Mouse (Mus musculus) retina, adult 2 months (tissue): ENCODE measurements around the gene Olfr1043.
"Not testable (repeated sequence)": the region's sequence is repeated elsewhere in the genome, so short reads cannot be mapped to it uniquely, and the experiment has no call there.

Experiments
- DNase-seq: peaks from one replicate; pipeline ENCODE4 v3.0.0-alpha.2; 2012; ENCODE audit warnings: low read depth, low spot score

Gene Olfr1043

DNA sequence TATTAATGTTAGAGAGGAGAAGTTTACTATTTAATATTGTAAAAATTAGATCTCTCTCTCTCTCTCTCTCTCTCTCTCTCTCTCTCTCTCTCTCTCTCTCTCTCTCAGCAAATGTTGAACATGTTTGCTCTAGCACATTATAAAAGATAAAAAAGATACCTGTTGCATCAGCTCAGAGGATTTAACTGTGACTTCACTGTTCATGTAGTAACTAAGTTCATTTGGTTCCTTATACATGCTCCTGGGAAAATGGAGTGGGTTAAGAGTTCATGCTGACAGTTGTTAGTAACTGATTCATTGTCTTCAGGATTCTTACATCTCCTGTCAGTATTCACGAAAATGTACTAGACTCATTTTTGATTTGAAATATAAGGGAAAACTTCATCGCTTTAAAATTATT, at the start of gene Olfr1043:
Gene Olfr1043, minus strand, starts transcription at position 101 of the 400 bp plus-strand sequence.
- DNase-seq = no peak

DNA sequence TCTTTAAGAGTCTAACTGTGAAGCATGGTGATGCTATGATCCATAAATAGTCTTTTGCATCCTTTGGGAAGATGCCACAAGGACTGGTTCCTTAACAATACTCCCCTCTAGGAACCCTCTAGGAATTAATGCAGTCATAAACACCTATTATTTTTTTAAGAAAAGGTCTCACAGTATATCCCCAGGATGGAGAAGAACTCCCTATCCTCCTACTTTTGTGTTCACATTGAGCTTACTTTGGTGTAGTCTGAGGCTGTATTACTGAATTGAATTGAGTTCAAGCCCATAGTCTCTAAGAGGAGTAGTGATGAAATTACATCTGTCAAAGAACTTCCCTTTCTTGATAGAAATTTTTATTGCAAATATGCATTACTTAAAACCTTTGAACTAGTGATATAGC, 35.6 kb upstream of the Olfr1043 start, which contains the start of gene Olfr1045:
Gene Olfr1045, minus strand, starts transcription at position 101 of the 400 bp plus-strand sequence.
- DNase-seq = no peak

DNA sequence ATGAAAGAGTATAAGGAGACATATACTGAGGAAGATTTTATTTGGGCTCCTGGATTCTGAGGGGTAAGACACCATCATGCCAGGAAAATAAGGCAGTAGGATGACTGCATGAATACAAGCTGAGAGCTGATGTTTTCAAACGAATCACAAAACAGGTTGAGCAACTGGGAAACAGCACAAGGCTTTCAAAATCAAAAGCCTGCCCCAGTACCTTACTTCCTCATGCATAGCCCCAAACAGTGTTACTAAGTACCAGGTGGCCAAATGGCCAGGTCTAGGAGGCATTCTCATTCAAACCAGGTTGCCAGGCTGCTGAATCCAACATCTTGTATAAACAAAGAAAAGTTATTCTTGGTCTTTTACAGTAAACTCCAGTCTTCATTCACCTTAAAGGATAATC, 28.5 kb upstream of the Olfr1043 start:
- no peak for DNase-seq

DNA sequence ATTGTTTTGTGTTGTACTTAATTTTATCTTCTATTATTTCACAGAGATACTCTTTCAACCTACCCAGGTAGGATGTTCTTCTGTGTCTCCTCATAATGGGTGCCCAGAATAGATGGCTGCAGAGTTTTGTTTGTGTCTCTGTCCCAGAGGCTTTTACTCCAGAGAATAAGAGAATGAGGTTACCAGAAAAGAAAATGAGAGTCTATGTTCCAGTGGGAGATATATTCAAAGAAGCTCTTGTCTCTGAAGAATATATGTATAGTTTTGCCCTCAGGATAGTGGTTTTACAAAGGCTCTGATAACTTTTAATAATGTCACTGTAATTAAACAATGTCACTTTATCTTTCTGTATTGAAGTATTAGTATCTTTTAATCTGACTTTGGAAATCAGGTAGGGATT, 18.3 kb upstream of the Olfr1043 start, which contains the start of gene Olfr52:
Gene Olfr52, minus strand, starts transcription at position 101 of the 400 bp plus-strand sequence.
- DNase-seq = no peak

DNA sequence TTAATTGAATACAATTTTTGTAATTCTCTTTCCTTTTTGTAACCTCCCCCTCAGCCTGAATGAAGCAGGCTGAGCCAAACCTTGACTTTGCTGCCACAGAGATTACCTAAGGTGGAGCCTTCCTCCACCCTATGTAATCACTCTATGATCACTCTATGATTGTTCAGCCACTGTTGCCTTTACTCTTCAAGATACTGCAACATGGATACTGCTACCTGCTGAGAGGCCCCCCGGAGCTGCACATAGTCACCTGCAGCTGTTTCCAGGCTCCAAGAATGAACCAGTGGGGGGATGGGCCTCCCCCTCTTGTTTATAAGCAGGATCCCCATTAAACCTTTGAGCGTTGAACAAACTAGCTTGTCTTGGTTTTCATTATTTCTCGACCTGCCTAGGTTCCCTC, 12.6 kb upstream of the Olfr1043 start:
- DNase-seq = no peak

DNA sequence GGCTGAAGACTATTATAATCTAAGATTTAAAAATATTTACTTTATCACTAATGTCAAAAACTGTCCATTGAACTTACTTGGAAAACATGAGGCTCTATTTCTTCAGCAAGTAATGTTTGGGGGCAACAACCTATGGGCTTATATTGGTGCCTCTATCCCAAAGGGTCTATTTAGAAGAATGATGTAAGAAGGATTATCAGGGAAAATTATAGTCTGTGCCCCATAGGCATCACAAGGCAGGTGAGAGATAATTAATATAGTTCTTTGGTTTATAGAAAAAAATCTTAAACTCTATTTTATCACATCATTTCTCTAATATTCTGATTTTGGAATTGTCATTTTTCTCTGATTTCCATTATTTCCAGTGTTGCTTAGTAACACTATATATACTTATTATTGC, 10.4 kb upstream of the Olfr1043 start, which contains the start of gene Olfr1044:
Gene Olfr1044, minus strand, starts transcription at position 101 of the 400 bp plus-strand sequence.
- DNase-seq = no peak

DNA sequence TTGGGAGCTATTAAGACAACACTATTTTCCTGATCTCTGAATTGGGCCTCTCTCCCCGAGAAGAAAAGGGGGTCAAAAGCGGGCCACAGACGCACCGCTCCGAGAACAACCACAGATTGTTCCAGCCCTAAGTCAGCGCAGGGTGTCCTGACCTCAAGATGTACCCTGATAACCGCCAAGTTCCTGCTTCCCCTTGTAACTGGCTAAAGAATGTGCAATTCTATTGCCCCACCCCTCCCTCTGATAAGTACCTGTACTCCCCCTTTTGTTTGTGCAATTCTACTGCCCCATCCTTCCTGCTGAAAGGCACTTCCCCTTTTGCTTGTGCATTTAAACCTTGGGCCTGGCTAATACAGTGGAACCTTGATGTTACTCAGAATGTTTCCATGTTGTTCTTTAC, 8.1 kb upstream of the Olfr1043 start:
- not testable (repeated sequence) for DNase-seq

DNA sequence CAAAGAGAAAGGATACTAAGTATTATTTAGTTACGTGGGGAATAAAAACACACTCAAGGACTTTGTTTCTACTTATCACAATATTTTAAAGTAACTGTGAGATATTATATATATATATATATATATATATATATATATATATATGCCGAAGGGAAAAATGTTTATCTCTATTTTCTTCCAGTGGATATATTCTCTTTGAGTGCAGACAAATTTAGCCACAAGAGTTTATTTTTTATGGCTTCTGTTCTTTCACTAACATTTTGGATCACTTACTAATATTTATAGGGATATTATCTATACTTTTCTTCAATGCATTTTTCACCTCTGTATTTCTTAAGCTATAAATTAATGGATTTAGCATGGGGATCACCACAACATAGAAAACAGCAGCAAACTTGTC, 5.6 kb downstream of the Olfr1043 start, which contains the start of gene Olfr1042:
Gene Olfr1042, minus strand, starts transcription at position 101 of the 400 bp plus-strand sequence.
- DNase-seq = no peak

DNA sequence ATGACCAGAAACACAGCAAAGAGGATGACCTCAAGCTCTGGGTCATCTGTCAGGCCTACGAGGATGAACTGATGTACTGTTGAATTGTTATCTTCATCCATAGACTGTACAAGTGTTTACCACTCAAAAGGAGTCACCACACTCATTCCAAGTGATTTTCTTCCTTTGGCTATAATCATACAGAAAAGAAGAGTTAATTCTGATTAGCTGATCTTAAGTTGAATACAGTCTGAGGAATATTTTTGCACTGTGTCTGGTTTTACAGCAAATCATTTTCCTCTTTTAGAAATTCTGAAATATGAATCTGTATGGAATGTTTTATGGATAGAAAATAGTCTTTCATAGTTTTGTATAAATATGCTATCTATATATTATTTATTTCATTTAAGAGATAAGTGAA, 20.7 kb downstream of the Olfr1043 start, which contains the start of gene Olfr1040:
Gene Olfr1040, minus strand, starts transcription at position 101 of the 400 bp plus-strand sequence.
- no peak for DNase-seq

DNA sequence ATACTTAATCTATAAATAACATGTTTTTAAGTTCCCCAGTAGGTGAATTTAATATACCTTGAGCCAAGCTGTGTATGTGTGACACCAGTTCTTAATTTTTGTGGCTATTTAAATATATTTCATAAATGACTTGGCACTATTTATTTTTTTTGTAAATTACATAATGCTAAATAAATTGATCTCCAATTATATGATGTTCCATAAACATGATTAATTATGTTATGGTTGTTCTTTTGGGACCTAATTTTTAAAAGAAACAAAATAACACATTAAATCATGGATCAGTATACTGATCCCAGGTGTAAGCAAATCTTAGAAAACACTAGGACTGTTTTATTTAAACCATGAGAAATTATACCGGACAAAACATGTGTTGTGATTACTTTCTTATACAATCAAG, 31.5 kb downstream of the Olfr1043 start, which contains the start of gene Olfr1039:
Gene Olfr1039, minus strand, starts transcription at position 101 of the 400 bp plus-strand sequence.
- DNase-seq = no peak
